ENCODE assay signal across 30 mouse cellular contexts in genomic region chr4:47184058-47184661, GRCm38 (mm10). TPM values are rescaled to one million over a fixed set of nuclear protein-coding genes. Genes with fewer than 3 reads are reported as not detected.
DNase-seq lines count a peak whose midpoint lies in the region; ATAC-seq lines count a peak whose summit lies in the region.
"Had no signal": no experiment of that assay in that cellular context is flagged by ENCODE, and none has a peak within 500 bp of the region (broad histone marks: within the 10 kb centered on the region; RNA-seq: fewer than 3 reads in every experiment).

No protein-coding gene starts in this region.

- no peaks in the 10 kb centered on the region for H3K36me3 ChIP-seq in heart, embryonic 13.5 days
- H3K36me3 ChIP-seq in lung, embryonic 15.5 days, result no peaks in the 10 kb centered on the region
- H3K36me3 ChIP-seq in midbrain, embryonic 16.5 days (ENCODE audit: control insufficient read depth, insufficient read depth, low read length), result no peaks in the 10 kb centered on the region
- H3K36me3 ChIP-seq in midbrain, embryonic 15.5 days (replicated peaks), result no peaks in the 10 kb centered on the region
- H3K36me3 ChIP-seq: hindbrain, embryonic 12.5 days; intestine, embryonic 15.5 days; liver, embryonic 12.5 days; stomach, embryonic 15.5 days had no signal

- H3K4me1 ChIP-seq in heart, embryonic 13.5 days, result peaks cover 11% of the 10 kb centered on the region; the same call in 1 of the 2 replicates
- H3K4me1 ChIP-seq in lung, embryonic 15.5 days, result no peaks in the 10 kb centered on the region; the same call in 1 of the 2 replicates
- no peaks in the 10 kb centered on the region for H3K4me1 ChIP-seq in midbrain, embryonic 16.5 days (ENCODE audit: control insufficient read depth, insufficient read depth, low read length)
- no peaks in the 10 kb centered on the region for H3K4me1 ChIP-seq in midbrain, embryonic 15.5 days
- H3K4me1 ChIP-seq: hindbrain, embryonic 12.5 days; intestine, embryonic 15.5 days; liver, embryonic 12.5 days; megakaryocyte, embryonic 14.5 days had no signal

- H3K27ac ChIP-seq in heart, embryonic 13.5 days (replicated peaks), result no peak overlapping the region
- H3K27ac ChIP-seq in lung, embryonic 15.5 days, result peak overlapping the region; percentile 48; the same call in 1 of the 2 replicates
- H3K27ac ChIP-seq in midbrain, embryonic 16.5 days (ENCODE audit: low read length), result no peak overlapping the region
- H3K27ac ChIP-seq in midbrain, embryonic 15.5 days, result no peak overlapping the region
- H3K27ac ChIP-seq: gastrocnemius, adult 2 months; hindbrain, embryonic 12.5 days; hindbrain, postnatal 0 days; intestine, embryonic 15.5 days; liver, embryonic 12.5 days; stomach, embryonic 15.5 days had no signal

- no peak overlapping the region for H3K4me3 ChIP-seq in heart, embryonic 13.5 days
- H3K4me3 ChIP-seq in lung, embryonic 15.5 days, result no peak overlapping the region
- H3K4me3 ChIP-seq in midbrain, embryonic 16.5 days (ENCODE audit: low read depth, low read length), result no peak overlapping the region
- no peak overlapping the region for H3K4me3 ChIP-seq in midbrain, embryonic 15.5 days
- H3K4me3 ChIP-seq: erythroblast, embryonic 14.5 days; gastrocnemius, adult 2 months; hindbrain, embryonic 12.5 days; intestine, embryonic 15.5 days; liver, embryonic 12.5 days; megakaryocyte, embryonic 14.5 days; stomach, embryonic 15.5 days had no signal

- DNase-seq in heart, adult 8-10 months (ENCODE audit: low spot score), result no peak
- no peak for DNase-seq in lung, postnatal 25 days (ENCODE audit: low spot score)
- DNase-seq in lung, postnatal 14 days, result peak; percentile 3
- no peak for DNase-seq in c-Kit-positive CD71-positive TER-119-positive erythroid progenitor cells, embryonic 14.5 days (ENCODE audit: low spot score)
- DNase-seq: adrenal gland, postnatal 14 days; cerebellum, adult 18-20 months; cerebellum, postnatal 10 days; gastrocnemius, adult 2 months; gastrocnemius, postnatal 36 days; kidney, adult 2 months; kidney, postnatal 10 days; layer of hippocampus, postnatal 36 days; left cerebral cortex, postnatal 4 days; liver, postnatal 0 days; right cerebral cortex, postnatal 25 days; thymus, adult 18-20 months; thymus, postnatal 25 days had no signal

- 0 out of 2 replicates have a peak, but pooled peaks have one; percentile 8 for ATAC-seq in heart, embryonic 13.5 days (ENCODE audit: extremely low read depth, insufficient number of reproducible peaks, low FRiP score, low TSS enrichment)
- ATAC-seq in lung, embryonic 15.5 days (ENCODE audit: borderline replicate concordance, extremely low read depth, low FRiP score, low TSS enrichment), result peak; percentile 78; the same call in 1 of the 2 replicates
- peak; percentile 71; the same call in 1 of the 2 replicates for ATAC-seq in midbrain, embryonic 16.5 days
- no peak for ATAC-seq in midbrain, embryonic 15.5 days (replicated peaks)
- ATAC-seq: forebrain, embryonic 16.5 days; hindbrain, postnatal 0 days; intestine, embryonic 15.5 days; liver, embryonic 12.5 days; liver, postnatal 0 days; Patski had no signal

- no peaks in the 10 kb centered on the region for H3K9me3 ChIP-seq in heart, embryonic 13.5 days
- H3K9me3 ChIP-seq in lung, embryonic 15.5 days, result no peaks in the 10 kb centered on the region
- no peaks in the 10 kb centered on the region for H3K9me3 ChIP-seq in midbrain, embryonic 16.5 days (replicated peaks; ENCODE audit: control insufficient read depth, low read length, poor library complexity, severe bottlenecking)
- H3K9me3 ChIP-seq in midbrain, embryonic 15.5 days, result no peaks in the 10 kb centered on the region
- H3K9me3 ChIP-seq: hindbrain, embryonic 12.5 days; intestine, embryonic 15.5 days; liver, embryonic 12.5 days; megakaryocyte, embryonic 14.5 days; stomach, embryonic 15.5 days had no signal

- H3K27me3 ChIP-seq in heart, embryonic 13.5 days (replicated peaks), result no peaks in the 10 kb centered on the region; the same call in 1 of the 2 replicates
- H3K27me3 ChIP-seq in lung, embryonic 15.5 days, result no peaks in the 10 kb centered on the region
- H3K27me3 ChIP-seq in midbrain, embryonic 16.5 days (ENCODE audit: control insufficient read depth, insufficient read depth, low read depth, low read length), result no peaks in the 10 kb centered on the region
- H3K27me3 ChIP-seq in midbrain, embryonic 15.5 days (replicated peaks), result no peaks in the 10 kb centered on the region
- H3K27me3 ChIP-seq: intestine, embryonic 15.5 days; liver, embryonic 12.5 days; Patski; stomach, embryonic 15.5 days had no signal

- no peak overlapping the region for H3K9ac ChIP-seq in heart, embryonic 13.5 days
- no peak overlapping the region for H3K9ac ChIP-seq in lung, embryonic 15.5 days
- no peak overlapping the region for H3K9ac ChIP-seq in midbrain, embryonic 16.5 days (ENCODE audit: low read depth, low read length)
- no peak overlapping the region for H3K9ac ChIP-seq in midbrain, embryonic 15.5 days
- H3K9ac ChIP-seq: hindbrain, embryonic 12.5 days; intestine, embryonic 15.5 days; liver, embryonic 12.5 days; liver, postnatal 0 days; stomach, embryonic 15.5 days had no signal

- 42% methylated on average over 6 of the region's 6 CpGs for WGBS in heart, embryonic 13.5 days
- 22% methylated on average over 6 of the region's 6 CpGs for WGBS in lung, embryonic 15.5 days
- 36% methylated on average over 6 of the region's 6 CpGs for WGBS in midbrain, embryonic 16.5 days
- 38% methylated on average over 6 of the region's 6 CpGs for WGBS in midbrain, embryonic 15.5 days

- no peak overlapping the region for H3K4me2 ChIP-seq in heart, embryonic 13.5 days
- H3K4me2 ChIP-seq in lung, embryonic 15.5 days, result no peak overlapping the region
- H3K4me2 ChIP-seq in midbrain, embryonic 16.5 days (ENCODE audit: low read length), result no peak overlapping the region
- no peak overlapping the region for H3K4me2 ChIP-seq in midbrain, embryonic 15.5 days
- H3K4me2 ChIP-seq: hindbrain, embryonic 12.5 days; intestine, embryonic 15.5 days; liver, embryonic 12.5 days; stomach, embryonic 15.5 days had no signal

RNA-seq across cellular contexts. Expression of gene Col15a1, which starts 23.8 kb away (rescaled TPM):
- polyA plus RNA-seq in heart, embryonic 13.5 days (2015; fragmentation: Nextera tagmentation; extraction: Ambion mirVana), result 4.7 and 6.4 TPM in 2 replicates
- 10 to 100 TPM; 29.9 to 58.5 (median 52.4) TPM for total RNA-seq in heart, adult 8-10 months (2022)
- 22.6 and 25.8 TPM in 2 replicates for polyA plus RNA-seq in lung, embryonic 15.5 days (2015; fragmentation: Nextera tagmentation; extraction: Ambion mirVana)
- 3.4 and 5.3 TPM in 2 replicates for polyA plus RNA-seq in midbrain, embryonic 16.5 days (2015; fragmentation: Nextera tagmentation; extraction: Ambion mirVana)
- 3.8 and 4.5 TPM in 2 replicates for polyA plus RNA-seq in midbrain, embryonic 15.5 days (2015; fragmentation: Nextera tagmentation; extraction: Ambion mirVana)
- polyA plus RNA-seq: erythroblast, embryonic 14.5 days had no signal
